Mouse (Mus musculus): ENCODE results near the gene Olfr556. TPM values are rescaled to one million over a fixed set of nuclear protein-coding genes. Genes with fewer than 3 reads are reported as not detected.
"Not testable (repeated sequence)": the region's sequence is repeated elsewhere in the genome, so short reads cannot be mapped to it uniquely, and the experiment has no call there.

Olfr556 gene
- not detected in 3 replicates for total RNA-seq (2017)

- no peak for ATAC-seq (replicated peaks; ENCODE audit: insufficient number of reproducible peaks, low FRiP score, low TSS enrichment, poor library complexity, severe bottlenecking)
Measured at GRCm38 (mm10) chr7:102664599-102664998, at the start of gene Olfr556. TSS of gene Olfr556 (plus strand) at chr7:102664899.

- ATAC-seq (replicated peaks; ENCODE audit: insufficient number of reproducible peaks, low FRiP score, low TSS enrichment, poor library complexity, severe bottlenecking), result no peak
Measured at GRCm38 (mm10) chr7:102618118-102618517, 46.6 kb upstream of the Olfr556 start, which contains the start of gene Olfr553. TSS of gene Olfr553 (minus strand) at chr7:102618218.

GRCm38 (mm10) chr7:102619608-102620007 lies 45.1 kb upstream of the Olfr556 start:
- no peak for ATAC-seq (replicated peaks; ENCODE audit: insufficient number of reproducible peaks, low FRiP score, low TSS enrichment, poor library complexity, severe bottlenecking)

- ATAC-seq (replicated peaks; ENCODE audit: insufficient number of reproducible peaks, low FRiP score, low TSS enrichment, poor library complexity, severe bottlenecking), result not testable (repeated sequence)
Measured at GRCm38 (mm10) chr7:102620368-102620767, 44.3 kb upstream of the Olfr556 start.

GRCm38 (mm10) chr7:102636665-102637064 lies 28.0 kb upstream of the Olfr556 start:
- ATAC-seq (replicated peaks; ENCODE audit: insufficient number of reproducible peaks, low FRiP score, low TSS enrichment, poor library complexity, severe bottlenecking), result no peak

GRCm38 (mm10) chr7:102638132-102638531 lies 26.6 kb upstream of the Olfr556 start, which contains the start of gene Olfr554:
TSS of gene Olfr554 (plus strand) at chr7:102638432.
- ATAC-seq (replicated peaks; ENCODE audit: insufficient number of reproducible peaks, low FRiP score, low TSS enrichment, poor library complexity, severe bottlenecking), result no peak

GRCm38 (mm10) chr7:102644945-102645344 lies 19.8 kb upstream of the Olfr556 start:
- ATAC-seq (replicated peaks; ENCODE audit: insufficient number of reproducible peaks, low FRiP score, low TSS enrichment, poor library complexity, severe bottlenecking), result not testable (repeated sequence)

GRCm38 (mm10) chr7:102658523-102658922 lies 6.2 kb upstream of the Olfr556 start, which contains the start of gene Olfr555:
TSS of gene Olfr555 (plus strand) at chr7:102658823.
- ATAC-seq (replicated peaks; ENCODE audit: insufficient number of reproducible peaks, low FRiP score, low TSS enrichment, poor library complexity, severe bottlenecking), result no peak

GRCm38 (mm10) chr7:102665378-102665777 lies 679 bp downstream of the Olfr556 start:
- no peak for ATAC-seq (replicated peaks; ENCODE audit: insufficient number of reproducible peaks, low FRiP score, low TSS enrichment, poor library complexity, severe bottlenecking)

- no peak for ATAC-seq (replicated peaks; ENCODE audit: insufficient number of reproducible peaks, low FRiP score, low TSS enrichment, poor library complexity, severe bottlenecking)
Measured at GRCm38 (mm10) chr7:102676225-102676624, 11.5 kb downstream of the Olfr556 start.

- ATAC-seq (replicated peaks; ENCODE audit: insufficient number of reproducible peaks, low FRiP score, low TSS enrichment, poor library complexity, severe bottlenecking), result no peak
Measured at GRCm38 (mm10) chr7:102681916-102682315, 17.2 kb downstream of the Olfr556 start.

- peak; percentile 98 for ATAC-seq (replicated peaks; ENCODE audit: insufficient number of reproducible peaks, low FRiP score, low TSS enrichment, poor library complexity, severe bottlenecking)
Measured at GRCm38 (mm10) chr7:102686944-102687501, 22.3 kb downstream of the Olfr556 start, which contains the start of gene Trim68. TSS of gene Trim68 (minus strand) at chr7:102687327.

GRCm38 (mm10) chr7:102695358-102696125 lies 30.8 kb downstream of the Olfr556 start, which contains the start of gene Olfr557:
TSS of gene Olfr557 (plus strand) at chr7:102695910.
- peak; percentile 50; the same call in 1 of the 2 replicates for ATAC-seq (replicated peaks; ENCODE audit: insufficient number of reproducible peaks, low FRiP score, low TSS enrichment, poor library complexity, severe bottlenecking)

- no peak for ATAC-seq (replicated peaks; ENCODE audit: insufficient number of reproducible peaks, low FRiP score, low TSS enrichment, poor library complexity, severe bottlenecking)
Measured at GRCm38 (mm10) chr7:102698461-102698860, 33.8 kb downstream of the Olfr556 start.

- no peak for ATAC-seq (replicated peaks; ENCODE audit: insufficient number of reproducible peaks, low FRiP score, low TSS enrichment, poor library complexity, severe bottlenecking)
Measured at GRCm38 (mm10) chr7:102701915-102702314, 37.2 kb downstream of the Olfr556 start, which contains the start of gene Olfr558. TSS of gene Olfr558 (plus strand) at chr7:102702215.

- ATAC-seq (replicated peaks; ENCODE audit: insufficient number of reproducible peaks, low FRiP score, low TSS enrichment, poor library complexity, severe bottlenecking), result no peak
Measured at GRCm38 (mm10) chr7:102718970-102719369, 54.3 kb downstream of the Olfr556 start, which contains the start of gene Olfr33. TSS of gene Olfr33 (minus strand) at chr7:102719070.

Data from monocyte, adult 5-6 weeks (primary cell).